Mouse (Mus musculus): ENCODE results near the gene Lrig1.
A peak's percentile ranks its signal among the peaks of the same experiment; 100 is the strongest.

GRCm38 (mm10) chr6:94659886-94660333 lies 40.0 kb downstream of the Lrig1 start:
- TF ChIP-seq CTCF (IDR thresholded peaks at IDR 0.05; ENCODE audit: control insufficient read depth, insufficient read depth, insufficient read length) (no peak), MYOD1 (IDR thresholded peaks at IDR 0.05; ENCODE audit: control insufficient read depth, insufficient read length, low read depth) (peak; percentile 20), USF1 (IDR thresholded peaks at IDR 0.05; ENCODE audit: low read depth) (no peak), MAX (IDR thresholded peaks at IDR 0.05) (no peak), MYOG (IDR thresholded peaks at IDR 0.05; ENCODE audit: control insufficient read depth, extremely low read depth, insufficient read length) (no peak)
